Mouse (Mus musculus) ovary, adult 2 months (tissue): ENCODE data around the gene Pik3r3. TPM values are rescaled to one million over a fixed set of nuclear protein-coding genes. Genes with fewer than 3 reads are reported as not detected.

Experiments
- polyA plus RNA-seq: library from polyadenylated mRNA; depleted of rRNA; stranded (reverse); fragments of >200 nt; gene quantifications from 2 replicates; pipeline ENCODE4 v1.2.3, GENCODE M21; 2012; rRNA removed

Gene Pik3r3
- polyA plus RNA-seq = 17.8 and 24.6 TPM in 2 replicates

GRCm38 (mm10) chr4:116221140-116221851 lies at the start of gene Pik3r3:
Gene Pik3r3 (plus strand): TSS chr4:116221618.

GRCm38 (mm10) chr4:116173072-116173471 lies 48.3 kb upstream of the Pik3r3 start, which contains the start of the genes 1700042G07Rik and Gm49337:
Gene 1700042G07Rik (plus strand): TSS chr4:116173372.
Gene Gm49337 (plus strand): TSS chr4:116173384.

Other genes starting within 250 kb of the Pik3r3 start
- gene Faah, start 203.7 kb upstream of the Pik3r3 start, polyA plus RNA-seq = 11.5 and 18.0 TPM in 2 replicates
- gene Nsun4, start 167.7 kb upstream of the Pik3r3 start, polyA plus RNA-seq = 8.4 and 9.2 TPM in 2 replicates
- gene Uqcrh, start 146.5 kb upstream of the Pik3r3 start, polyA plus RNA-seq = 31.1 and 52.0 TPM in 2 replicates
- gene Lrrc41, start 146.3 kb upstream of the Pik3r3 start, polyA plus RNA-seq = 214 and 217 TPM in 2 replicates
- gene Rad54l, start 97.9 kb upstream of the Pik3r3 start, polyA plus RNA-seq = 1.9 and 3.0 TPM in 2 replicates
- gene Pomgnt1, start 97.8 kb upstream of the Pik3r3 start, polyA plus RNA-seq = 58.1 and 58.2 TPM in 2 replicates
- 5.6 and 6.4 TPM in 2 replicates for gene Lurap1, start 70.3 kb upstream of the Pik3r3 start, polyA plus RNA-seq
- gene Tspan1, start 54.0 kb upstream of the Pik3r3 start, polyA plus RNA-seq = 14.3 and 19.8 TPM in 2 replicates
- gene 1700042G07Rik, start 48.2 kb upstream of the Pik3r3 start, polyA plus RNA-seq = not detected in 2 replicates
- gene Gm49337, start 48.2 kb upstream of the Pik3r3 start, polyA plus RNA-seq = not detected in 2 replicates
- 81.8 and 130 TPM in 2 replicates for gene Mast2, start 242.6 kb downstream of the Pik3r3 start, polyA plus RNA-seq